Mouse (Mus musculus) bone marrow, adult 2 months (tissue): Measurements from ENCODE around the gene Tent5b.

ENCODE experiments used
- CTCF ChIP-seq: fragments of 200-500 bp; IDR thresholded peaks from 2 replicates; pipeline ENCODE4 v1.5.1; 2011; ENCODE audit warnings: low read length, control low read depth; ENCODE audit not compliant: control insufficient read depth, insufficient read depth
- POLR2A ChIP-seq: fragments of 200-500 bp; IDR thresholded peaks from 2 replicates; pipeline ENCODE4 v1.6.1; 2011; ENCODE audit warnings: low read depth, mild to moderate bottlenecking, control low read depth, low read length, borderline replicate concordance; ENCODE audit not compliant: control insufficient read depth

DNA sequence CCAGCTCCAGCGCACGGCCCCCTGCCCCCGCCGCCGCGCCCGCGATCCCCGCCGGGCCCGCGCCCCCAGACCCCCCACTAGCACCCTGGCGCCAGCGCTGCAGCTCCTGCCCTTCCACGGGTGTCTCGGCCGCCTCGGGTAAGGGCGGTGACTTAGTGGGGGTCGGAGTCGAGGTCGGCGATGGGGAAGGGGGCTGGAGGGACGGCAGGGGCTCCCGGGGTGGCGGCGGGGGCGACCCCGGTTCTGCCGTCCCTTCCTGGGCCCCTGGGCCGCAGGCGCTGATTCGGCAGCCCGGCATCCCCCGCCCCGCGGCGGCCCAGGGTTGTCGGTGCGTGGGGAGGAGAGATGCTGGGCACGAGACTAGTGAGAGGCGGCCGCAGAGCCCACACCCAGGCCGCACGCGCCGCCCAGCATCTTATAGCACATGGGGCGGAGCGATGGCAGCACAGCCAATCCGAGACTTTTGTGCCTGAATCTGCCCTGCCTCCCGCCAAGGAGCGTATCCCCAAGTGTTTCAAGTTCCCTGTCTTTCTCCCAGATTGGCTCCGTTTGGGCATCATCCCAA, 18.3 kb downstream of the Tent5b start, which contains the start of gene Trnp1:
- TF ChIP-seq CTCF (no peak), POLR2A (no peak)
